Mouse (Mus musculus) hindbrain, embryonic 16.5 days (tissue): Measurements from ENCODE around the gene Pnkp. TPM values are rescaled to one million over a fixed set of nuclear protein-coding genes. Genes with fewer than 3 reads are reported as not detected.
"Not testable (repeated sequence)": the region's sequence is repeated elsewhere in the genome, so short reads cannot be mapped to it uniquely, and the experiment has no call there.

Source experiments
- ATAC-seq: fragments of 200-750 bp; cut with Nextera tagmentation; 2 replicates; pipeline ENCODE4 v1.8.0; 2017; ENCODE audit warnings: moderate TSS enrichment, moderate library complexity
- H3K27ac ChIP-seq: fragments of 300-500 bp; sonication (generic); 2 replicates; pipeline ENCODE4 v1.5.1; 2014; ENCODE audit warnings: low read depth, mild to moderate bottlenecking, control low read depth, low read length, moderate library complexity
- H3K27me3 ChIP-seq: fragments of 300-500 bp; sonication (generic); replicated peaks from 2 replicates; pipeline ENCODE4 v1.6.1; 2014; ENCODE audit warnings: low read length; ENCODE audit not compliant: control insufficient read depth, insufficient read depth
- H3K36me3 ChIP-seq: fragments of 300-500 bp; sonication (generic); 2 replicates; pipeline ENCODE4 v1.6.1; 2014; ENCODE audit warnings: mild to moderate bottlenecking, low read length, moderate library complexity, mixed read lengths; ENCODE audit not compliant: control insufficient read depth, insufficient read depth
- H3K4me1 ChIP-seq: fragments of 300-500 bp; sonication (generic); 2 replicates; pipeline ENCODE4 v1.6.1; 2014; ENCODE audit warnings: low read depth, low read length; ENCODE audit not compliant: control insufficient read depth, insufficient read depth
- H3K4me2 ChIP-seq: fragments of 300-500 bp; sonication (generic); 2 replicates; pipeline ENCODE4 v1.6.1; 2014; ENCODE audit warnings: mild to moderate bottlenecking, low read length, control low read depth, moderate library complexity
- H3K4me3 ChIP-seq: fragments of 300-500 bp; sonication (generic); 2 replicates; pipeline ENCODE4 v1.5.1; 2014; ENCODE audit warnings: mild to moderate bottlenecking, low read length, control low read depth, moderate library complexity
- H3K9ac ChIP-seq: fragments of 300-500 bp; sonication (generic); 2 replicates; pipeline ENCODE4 v1.6.1; 2014; ENCODE audit warnings: low read depth, mild to moderate bottlenecking, control low read depth, low read length, moderate library complexity
- H3K9me3 ChIP-seq: fragments of 300-500 bp; sonication (generic); 2 replicates; pipeline ENCODE4 v1.6.1; 2014; ENCODE audit warnings: mild to moderate bottlenecking, low read length, moderate library complexity; ENCODE audit not compliant: control insufficient read depth
- WGBS: fragments of 180-500 bp; shearing (Covaris S2); extraction: QIAGEN DNeasy Blood & Tissue Kit; methylation state at CpG from one replicate; pipeline ENCODE4 v1.1.7; 2014; 5-methylcytosine and 5-hydroxymethylcytosine counted together
- polyA plus RNA-seq: library from polyadenylated mRNA; unstranded; fragments of >200 nt; fragmentation: Nextera tagmentation; extraction: Ambion mirVana; gene quantifications from 2 replicates; pipeline ENCODE4 v1.2.1, GENCODE M21; 2015

Pnkp gene
- polyA plus RNA-seq, 1 experiment from 2014 or later = 34.0 TPM

DNA sequence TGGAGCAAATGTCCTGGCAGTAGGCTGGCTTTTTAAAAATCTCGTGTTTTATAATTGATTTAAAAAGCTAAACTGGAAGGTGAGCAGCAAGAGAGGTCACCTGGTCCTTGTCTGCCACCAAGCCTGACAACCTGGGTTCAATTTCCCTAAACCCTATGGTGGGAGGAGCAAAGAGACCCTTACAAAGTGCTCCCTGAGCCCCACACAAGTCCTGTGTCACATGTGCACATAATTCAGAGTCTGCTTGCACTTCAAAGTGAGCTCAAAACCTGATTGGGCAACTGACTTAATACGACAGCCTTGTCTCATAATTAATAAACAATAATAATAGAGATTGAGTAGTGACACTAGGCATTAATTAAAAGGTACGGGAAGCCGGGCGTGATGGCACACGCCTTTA is 13.7 kb downstream of the Pnkp start:
- H3K9ac ChIP-seq = no peak overlapping the region
- H3K27ac ChIP-seq = peak overlapping the region; percentile 98; the same call in 1 of the 2 replicates
- H3K4me2 ChIP-seq = peak overlapping the region; percentile 94
- no peak for ATAC-seq
- H3K9me3 ChIP-seq = no peaks in the 10 kb centered on the region
- H3K27me3 ChIP-seq = no peaks in the 10 kb centered on the region
- peaks cover under 1% of the 10 kb centered on the region for H3K36me3 ChIP-seq
- peaks cover 35% of the 10 kb centered on the region for H3K4me1 ChIP-seq
- H3K4me3 ChIP-seq = no peak overlapping the region; the same call in 1 of the 2 replicates
- WGBS = 77% methylated on average over 6 of the region's 6 CpGs

- H3K27ac ChIP-seq = no peak overlapping the region
- 25% methylated on average over 1 of the region's 1 CpGs for WGBS
Observed at GRCm38 (mm10) chr7:44871181-44871580, 14.2 kb downstream of the Pnkp start.

GRCm38 (mm10) chr7:44871774-44872173 is 14.8 kb downstream of the Pnkp start:
- not testable (repeated sequence) for ATAC-seq

More at GRCm38 (mm10) chr7:44871181-44871580, 14.2 kb downstream of the Pnkp start:
- peaks cover 29% of the 10 kb centered on the region for H3K4me1 ChIP-seq
- no peaks in the 10 kb centered on the region for H3K9me3 ChIP-seq
- no peak overlapping the region for H3K4me2 ChIP-seq
- no peak overlapping the region for H3K4me3 ChIP-seq
- ATAC-seq = no peak
- H3K36me3 ChIP-seq = peaks cover 6% of the 10 kb centered on the region
- H3K9ac ChIP-seq = no peak overlapping the region
- H3K27me3 ChIP-seq = no peaks in the 10 kb centered on the region

DNA sequence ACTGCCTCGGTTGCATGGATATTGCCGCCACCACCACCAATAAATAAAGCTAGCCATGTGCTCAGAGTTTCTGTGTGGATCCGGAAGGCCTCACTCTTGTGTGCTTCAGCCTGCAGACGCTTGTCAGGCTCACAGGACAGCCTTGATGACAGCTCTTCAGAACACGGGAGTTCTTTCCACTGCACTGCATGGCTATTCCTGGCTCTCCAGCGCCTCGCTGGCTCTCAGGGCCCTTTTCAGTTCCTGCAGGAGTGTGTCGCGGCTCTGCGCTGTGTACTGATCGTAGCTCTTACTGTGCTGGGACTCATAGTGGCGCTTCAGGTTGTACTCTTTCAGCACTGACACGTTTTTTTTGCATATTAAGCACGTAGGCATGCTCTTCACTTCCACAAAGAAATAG is 20.9 kb downstream of the Pnkp start:
- 82% methylated on average over 14 of the region's 14 CpGs for WGBS
- no peak overlapping the region for H3K27ac ChIP-seq
- H3K4me2 ChIP-seq = no peak overlapping the region
- ATAC-seq = no peak
- no peaks in the 10 kb centered on the region for H3K9me3 ChIP-seq
- H3K36me3 ChIP-seq = peaks cover 60% of the 10 kb centered on the region
- no peaks in the 10 kb centered on the region for H3K27me3 ChIP-seq
- H3K9ac ChIP-seq = no peak overlapping the region
- no peak overlapping the region for H3K4me3 ChIP-seq
- H3K4me1 ChIP-seq = no peaks in the 10 kb centered on the region

More at GRCm38 (mm10) chr7:44871774-44872173, 14.8 kb downstream of the Pnkp start:
- not testable (repeated sequence) for H3K4me3 ChIP-seq, H3K27me3 ChIP-seq, H3K9me3 ChIP-seq, H3K9ac ChIP-seq, H3K36me3 ChIP-seq, H3K27ac ChIP-seq, H3K4me2 ChIP-seq
- H3K4me1 ChIP-seq = peaks cover 23% of the 10 kb centered on the region
- 95% methylated on average over 2 of the region's 2 CpGs for WGBS

DNA sequence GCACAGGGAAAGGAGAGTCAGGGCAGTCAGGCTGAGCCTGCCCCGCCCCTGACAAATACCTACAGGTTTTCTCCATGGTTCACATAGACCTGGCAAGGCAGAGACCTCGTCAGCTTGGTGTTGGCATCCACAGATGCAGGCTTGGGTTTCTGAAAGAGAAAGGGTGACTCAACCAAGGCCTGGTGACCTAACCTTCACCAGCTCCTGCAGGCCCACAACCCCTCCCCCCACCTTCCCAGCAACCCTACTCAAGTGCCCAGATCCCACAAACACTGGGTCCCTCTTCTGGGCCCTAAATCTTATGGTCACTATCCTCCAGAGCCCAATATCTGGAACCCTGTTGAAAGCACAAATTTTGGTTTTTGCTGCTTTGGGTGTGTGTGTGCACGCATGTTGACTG is 26.1 kb downstream of the Pnkp start:
- H3K27ac ChIP-seq = no peak overlapping the region
- no peak overlapping the region for H3K4me3 ChIP-seq
- H3K4me1 ChIP-seq = no peaks in the 10 kb centered on the region; the same call in none of the 2 replicates
- H3K9ac ChIP-seq = no peak overlapping the region
- no peak for ATAC-seq
- H3K4me2 ChIP-seq = no peak overlapping the region
- no peaks in the 10 kb centered on the region for H3K9me3 ChIP-seq
- H3K27me3 ChIP-seq = no peaks in the 10 kb centered on the region
- WGBS = 94% methylated on average over 3 of the region's 3 CpGs
- H3K36me3 ChIP-seq = peaks cover 60% of the 10 kb centered on the region

GRCm38 (mm10) chr7:44884637-44885036 is 27.7 kb downstream of the Pnkp start:
- H3K36me3 ChIP-seq = peaks cover 54% of the 10 kb centered on the region
- H3K9me3 ChIP-seq = no peaks in the 10 kb centered on the region
- peaks cover 10% of the 10 kb centered on the region for H3K4me1 ChIP-seq
- no peak overlapping the region for H3K27ac ChIP-seq
- no peaks in the 10 kb centered on the region for H3K27me3 ChIP-seq
- 97% methylated on average over 5 of the region's 5 CpGs for WGBS
- no peak overlapping the region for H3K9ac ChIP-seq
- H3K4me3 ChIP-seq = no peak overlapping the region
- no peak overlapping the region for H3K4me2 ChIP-seq
- ATAC-seq = no peak

GRCm38 (mm10) chr7:44886964-44887363 is 30.0 kb downstream of the Pnkp start:
- WGBS = 86% methylated on average over 7 of the region's 7 CpGs
- no peak overlapping the region for H3K9ac ChIP-seq
- H3K27me3 ChIP-seq = no peaks in the 10 kb centered on the region
- H3K36me3 ChIP-seq = peaks cover 32% of the 10 kb centered on the region
- no peak overlapping the region for H3K4me2 ChIP-seq
- H3K27ac ChIP-seq = no peak overlapping the region
- ATAC-seq = no peak
- H3K9me3 ChIP-seq = no peaks in the 10 kb centered on the region
- H3K4me3 ChIP-seq = no peak overlapping the region
- peaks cover 27% of the 10 kb centered on the region for H3K4me1 ChIP-seq

- no peak for ATAC-seq
- no peak overlapping the region for H3K27ac ChIP-seq
- WGBS = 71% methylated on average over 13 of the region's 13 CpGs
- H3K4me1 ChIP-seq = peaks cover 32% of the 10 kb centered on the region
- no peak overlapping the region for H3K9ac ChIP-seq
- no peaks in the 10 kb centered on the region for H3K9me3 ChIP-seq
- H3K27me3 ChIP-seq = no peaks in the 10 kb centered on the region
- no peak overlapping the region for H3K4me2 ChIP-seq
- peaks cover 18% of the 10 kb centered on the region for H3K36me3 ChIP-seq
- H3K4me3 ChIP-seq = no peak overlapping the region
Observed at GRCm38 (mm10) chr7:44888256-44889105, 31.5 kb downstream of the Pnkp start.

GRCm38 (mm10) chr7:44890180-44890579 is 33.2 kb downstream of the Pnkp start:
- no peak for ATAC-seq
- 85% methylated on average over 6 of the region's 7 CpGs for WGBS
- Histone ChIP-seq H3K27me3 (no peaks in the 10 kb centered on the region), H3K4me3 (no peak overlapping the region), H3K27ac (no peak overlapping the region), H3K9ac (no peak overlapping the region), H3K9me3 (no peaks in the 10 kb centered on the region), H3K36me3 (peaks cover 6% of the 10 kb centered on the region), H3K4me2 (peak overlapping the region; percentile 97), H3K4me1 (peaks cover 38% of the 10 kb centered on the region)
